Mouse (Mus musculus) heart, embryonic 14.5 days (tissue): ENCODE data around the gene Muc13. TPM values are rescaled to one million over a fixed set of nuclear protein-coding genes. Genes with fewer than 3 reads are reported as not detected.

Experiments used
- ATAC-seq: fragments of 200-750 bp; cut with Nextera tagmentation; 2 replicates; pipeline ENCODE4 v1.8.0; 2017; ENCODE audit warnings: low read depth, moderate TSS enrichment; ENCODE audit not compliant: insufficient number of reproducible peaks, insufficient read depth, low FRiP score
- H3K27ac ChIP-seq, 2 experiments: fragments of 200-500 bp in 1 of 2; fragments of 300-500 bp in 1 of 2; sonication (generic) in 1 of 2; replicated peaks in 1 of 2; 2 replicates each; pipeline ENCODE4 v1.5.1; 2012 to 2014; ENCODE audit warnings: low read depth in 2 of 2, low read length in 2 of 2, control low read depth in 1 of 2, mild to moderate bottlenecking in 1 of 2, mixed read lengths in 1 of 2; ENCODE audit not compliant: control insufficient read depth in 1 of 2, insufficient read depth in 1 of 2
- H3K27me3 ChIP-seq: fragments of 300-500 bp; sonication (generic); 2 replicates; pipeline ENCODE4 v1.6.1; 2014; ENCODE audit warnings: mild to moderate bottlenecking, low read length, control low read depth; ENCODE audit not compliant: control insufficient read depth, insufficient read depth
- H3K36me3 ChIP-seq: fragments of 300-500 bp; sonication (generic); 2 replicates; pipeline ENCODE4 v1.6.1; 2014; ENCODE audit warnings: mild to moderate bottlenecking, control low read depth, low read length, mixed read lengths; ENCODE audit not compliant: control insufficient read depth, insufficient read depth
- H3K4me1 ChIP-seq, 2 experiments: fragments of 200-500 bp in 1 of 2; fragments of 300-500 bp in 1 of 2; sonication (generic) in 1 of 2; 2 replicates each; pipeline ENCODE4 v1.6.1; 2012 to 2014; ENCODE audit warnings: low read length in 2 of 2, control low read depth in 1 of 2, mixed read lengths in 1 of 2; ENCODE audit not compliant: control insufficient read depth in 2 of 2, insufficient read depth in 2 of 2
- H3K4me2 ChIP-seq: fragments of 300-500 bp; sonication (generic); 2 replicates; pipeline ENCODE4 v1.6.1; 2014; ENCODE audit warnings: mild to moderate bottlenecking, low read length
- H3K4me3 ChIP-seq, 2 experiments: fragments of 200-500 bp in 1 of 2; fragments of 300-500 bp in 1 of 2; sonication (generic) in 1 of 2; 2 replicates each; pipeline ENCODE4 v1.5.1; 2012 to 2014; ENCODE audit warnings: low read length in 2 of 2, mild to moderate bottlenecking in 2 of 2, control low read depth in 1 of 2, low read depth in 1 of 2, moderate library complexity in 1 of 2; ENCODE audit not compliant: control insufficient read depth in 1 of 2, insufficient read depth in 1 of 2
- H3K9ac ChIP-seq: fragments of 300-500 bp; sonication (generic); 2 replicates; pipeline ENCODE4 v1.6.1; 2014; ENCODE audit warnings: mild to moderate bottlenecking, low read length
- H3K9me3 ChIP-seq: fragments of 300-500 bp; sonication (generic); 2 replicates; pipeline ENCODE4 v1.6.1; 2016; ENCODE audit warnings: low read length, control low read depth; ENCODE audit not compliant: control insufficient read depth
- WGBS: fragments of 180-500 bp; shearing (Covaris S2); extraction: QIAGEN DNeasy Blood & Tissue Kit; methylation state at CpG from one replicate; pipeline ENCODE4 v1.1.7; 2014; 5-methylcytosine and 5-hydroxymethylcytosine counted together
- polyA plus RNA-seq: library from polyadenylated mRNA; unstranded; fragments of >200 nt; fragmentation: Nextera tagmentation; extraction: Ambion mirVana; gene quantifications from 2 replicates; pipeline ENCODE4 v1.2.1, GENCODE M21; 2014

Muc13 gene
- polyA plus RNA-seq, 1 experiment from 2014 or later: not detected

DNA sequence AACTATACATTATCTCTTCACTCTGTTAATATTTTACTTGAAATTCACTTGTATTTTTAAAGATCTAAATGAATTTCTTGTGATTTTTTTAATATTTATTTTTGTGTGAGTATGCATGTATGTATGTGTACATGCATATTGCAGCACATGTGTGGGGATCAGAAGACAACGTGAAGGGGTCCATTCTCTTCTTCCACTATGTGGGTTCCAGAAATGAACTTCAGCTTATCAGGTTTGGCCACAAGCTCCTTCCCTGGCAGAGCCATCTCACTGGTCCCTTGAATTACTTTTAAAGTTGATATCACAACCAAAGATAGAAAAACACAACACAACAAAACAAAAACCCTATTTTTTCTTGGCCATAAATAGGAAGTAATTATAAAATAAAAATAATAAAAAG is 9.3 kb upstream of the Muc13 start:
- Histone ChIP-seq H3K27ac (no peak overlapping the region), H3K4me1 (peaks cover 8 to 11% of the 10 kb centered on the region in 2 experiments; a peak in 1 of 4 replicates), H3K36me3 (no peaks in the 10 kb centered on the region), H3K9ac (no peak overlapping the region), H3K27me3 (no peaks in the 10 kb centered on the region), H3K4me2 (no peak overlapping the region), H3K4me3 (no peak overlapping the region), H3K9me3 (no peaks in the 10 kb centered on the region)
- 72% methylated on average over 1 of the region's 1 CpGs for WGBS
- no peak for ATAC-seq

DNA sequence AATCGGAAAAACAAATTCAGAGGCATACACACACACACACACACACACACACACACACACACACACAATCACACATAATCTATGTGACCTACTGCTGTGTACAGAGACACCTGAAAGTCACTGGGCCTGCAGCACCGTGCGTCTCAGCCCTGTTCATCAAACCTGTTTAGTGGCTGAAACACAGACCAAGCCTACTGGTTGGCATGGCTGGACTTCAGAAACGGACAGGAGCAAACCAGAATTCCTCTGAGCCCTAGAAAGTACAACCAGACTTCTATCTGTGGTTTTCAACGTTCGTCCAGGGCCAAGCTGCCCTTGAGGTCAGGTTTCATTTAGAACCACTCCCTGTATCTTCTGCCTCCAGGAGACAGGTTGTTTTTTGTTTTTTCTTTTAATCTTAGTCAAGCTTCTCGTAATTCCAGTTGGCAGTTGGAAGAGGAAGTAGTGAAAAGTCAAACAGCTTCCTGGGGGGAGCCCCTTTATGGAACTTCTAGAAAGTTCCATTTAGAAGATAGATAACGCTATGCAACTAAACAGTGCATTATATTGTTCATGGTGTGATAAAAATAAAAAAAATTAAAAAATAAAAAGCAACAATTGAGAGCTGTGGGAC is 8.6 kb upstream of the Muc13 start:
- Histone ChIP-seq H3K27me3 (no peaks in the 10 kb centered on the region), H3K27ac (no peak overlapping the region), H3K4me1 (peaks cover 8 to 11% of the 10 kb centered on the region in 2 experiments; a peak in 1 of 4 replicates), H3K9ac (no peak overlapping the region), H3K4me2 (no peak overlapping the region), H3K9me3 (no peaks in the 10 kb centered on the region), H3K4me3 (no peak overlapping the region), H3K36me3 (no peaks in the 10 kb centered on the region)
- no peak for ATAC-seq
- 61% methylated on average over 8 of the region's 8 CpGs for WGBS

DNA sequence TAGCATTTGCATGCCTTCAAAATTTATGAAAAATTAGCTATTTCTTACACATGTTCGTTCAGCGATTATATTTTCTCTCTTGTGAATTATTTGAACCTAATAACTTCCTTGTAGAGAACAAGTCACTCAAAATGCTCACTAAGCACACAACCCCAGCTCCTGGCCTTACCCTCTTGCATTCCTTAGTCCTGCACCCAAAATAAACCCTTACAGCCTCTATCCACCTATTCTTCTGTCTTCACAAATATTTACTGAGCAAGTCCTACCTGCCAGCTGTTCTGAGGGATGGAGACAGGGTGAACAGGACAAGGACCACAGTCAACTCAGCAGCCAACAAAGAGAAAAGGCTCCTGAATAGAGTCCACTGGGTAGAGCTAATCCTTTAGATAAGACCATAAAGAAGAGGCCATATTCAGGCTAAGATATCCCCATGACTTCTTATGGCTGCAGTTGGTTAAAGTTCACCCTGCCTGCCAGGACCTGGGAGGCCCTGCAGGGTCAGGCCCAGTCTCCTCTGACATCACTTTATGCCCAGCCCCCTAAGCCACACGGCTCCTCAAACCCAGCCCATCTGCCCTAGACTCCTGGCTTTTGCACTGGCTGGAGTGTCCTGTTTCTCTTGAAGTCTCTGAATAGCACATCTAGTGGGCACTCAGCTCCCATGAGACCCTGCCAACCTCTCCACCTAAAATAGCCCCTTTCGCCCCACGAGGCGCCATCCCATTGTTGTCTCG is 7.0 kb upstream of the Muc13 start:
- peaks cover 8 to 11% of the 10 kb centered on the region in 2 experiments; a peak in 1 of 4 replicates for H3K4me1 ChIP-seq
- no peak for ATAC-seq
- no peaks in the 10 kb centered on the region for H3K9me3 ChIP-seq
- 57% methylated on average over 7 of the region's 7 CpGs for WGBS
- H3K4me3 ChIP-seq: no peak overlapping the region
- no peak overlapping the region for H3K4me2 ChIP-seq
- no peaks in the 10 kb centered on the region for H3K27me3 ChIP-seq
- no peak overlapping the region for H3K27ac ChIP-seq
- no peaks in the 10 kb centered on the region for H3K36me3 ChIP-seq
- H3K9ac ChIP-seq: no peak overlapping the region

DNA sequence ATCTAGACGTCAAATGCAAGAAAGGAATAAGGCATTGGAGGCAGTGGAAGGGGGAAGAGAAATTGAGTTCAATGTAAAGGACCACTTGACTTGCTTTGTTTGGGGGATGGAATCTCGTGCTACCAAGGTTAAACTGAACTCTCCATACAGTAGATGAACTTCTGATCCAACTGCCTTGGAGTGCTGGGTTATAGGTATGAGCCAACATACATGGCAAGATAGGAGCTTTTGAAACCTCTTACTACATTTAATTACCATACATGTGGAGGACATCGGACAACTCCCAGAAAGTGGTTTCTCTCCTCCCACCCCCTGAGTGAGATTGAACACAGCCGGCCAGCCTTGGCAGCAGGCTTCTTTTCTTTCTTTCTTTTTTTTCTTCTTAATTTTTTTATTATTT is 1.3 kb downstream of the Muc13 start:
- WGBS: 62% methylated on average over 4 of the region's 4 CpGs
- Histone ChIP-seq H3K36me3 (no peaks in the 10 kb centered on the region), H3K9me3 (no peaks in the 10 kb centered on the region), H3K27me3 (no peaks in the 10 kb centered on the region), H3K9ac (no peak overlapping the region), H3K27ac (no peak overlapping the region), H3K4me2 (no peak overlapping the region), H3K4me1 (no peaks in the 10 kb centered on the region), H3K4me3 (no peak overlapping the region)
- ATAC-seq: no peak

DNA sequence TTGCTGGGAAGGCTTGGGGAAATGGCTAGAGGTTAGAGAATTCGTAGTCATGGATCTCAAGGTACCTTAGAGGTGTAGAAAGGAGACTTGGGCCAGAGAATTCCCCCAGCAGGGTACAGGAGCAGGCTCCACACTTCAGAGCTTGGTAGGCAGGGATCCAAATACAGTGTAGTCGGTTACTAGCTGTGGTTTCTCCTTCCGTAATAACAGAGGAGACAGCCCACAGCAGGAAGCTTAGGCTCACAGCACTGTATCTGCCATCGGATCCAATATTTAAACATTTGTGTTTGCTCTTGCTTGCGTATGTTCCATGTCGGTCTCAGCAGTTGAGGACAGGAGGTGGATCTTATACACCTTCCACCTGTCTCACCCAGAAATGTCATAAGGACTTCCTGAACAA is 2.0 kb downstream of the Muc13 start:
- Histone ChIP-seq H3K27me3 (no peaks in the 10 kb centered on the region), H3K4me3 (no peak overlapping the region), H3K27ac (no peak overlapping the region), H3K36me3 (no peaks in the 10 kb centered on the region), H3K9ac (no peak overlapping the region), H3K9me3 (no peaks in the 10 kb centered on the region), H3K4me1 (no peaks in the 10 kb centered on the region), H3K4me2 (no peak overlapping the region)
- WGBS: 82% methylated on average over 6 of the region's 6 CpGs
- no peak for ATAC-seq

DNA sequence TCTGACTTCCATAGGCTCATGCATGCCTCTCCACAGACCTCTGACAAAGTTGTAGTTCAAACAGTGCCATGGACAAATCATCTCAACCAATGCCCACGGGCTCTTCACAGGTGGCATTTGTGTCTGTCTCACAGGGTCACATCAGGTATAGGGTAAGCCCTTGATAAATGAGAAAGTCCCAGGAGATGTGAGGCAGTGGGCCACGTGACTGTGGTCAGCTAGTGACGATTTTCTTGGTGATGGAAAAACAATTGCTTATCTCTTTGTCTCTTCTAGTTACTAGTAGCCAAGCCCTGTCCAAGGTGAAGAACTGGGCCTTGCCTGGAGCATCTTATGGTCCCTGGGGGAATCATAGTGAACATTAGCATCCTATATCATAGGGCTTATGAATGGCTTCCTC is 2.9 kb downstream of the Muc13 start:
- H3K27me3 ChIP-seq: no peaks in the 10 kb centered on the region
- no peaks in the 10 kb centered on the region for H3K9me3 ChIP-seq
- no peak overlapping the region for H3K4me3 ChIP-seq
- H3K27ac ChIP-seq: no peak overlapping the region
- ATAC-seq: no peak
- WGBS: 68% methylated on average over 3 of the region's 3 CpGs
- no peak overlapping the region for H3K9ac ChIP-seq
- H3K4me2 ChIP-seq: no peak overlapping the region
- H3K36me3 ChIP-seq: no peaks in the 10 kb centered on the region
- H3K4me1 ChIP-seq: no peaks in the 10 kb centered on the region

DNA sequence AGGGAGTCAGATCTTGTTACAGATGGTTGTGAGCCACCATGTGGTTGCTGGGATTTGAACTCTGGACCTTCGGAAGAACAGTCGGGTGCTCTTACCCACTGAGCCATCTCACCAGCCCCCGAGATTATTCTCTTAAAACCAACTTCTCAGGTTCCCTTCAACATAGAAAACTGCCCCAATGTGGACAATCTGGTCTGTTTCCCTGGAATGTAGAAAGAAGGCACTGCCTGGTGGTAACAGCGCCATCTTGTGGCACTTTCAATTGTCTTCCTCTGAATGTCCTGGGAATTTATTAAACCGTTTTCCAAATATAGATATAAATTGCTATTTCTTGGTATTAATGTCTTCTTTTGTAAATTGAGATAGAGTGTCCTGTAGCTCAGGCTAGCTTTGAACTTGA is 4.0 kb downstream of the Muc13 start:
- Histone ChIP-seq H3K4me2 (no peak overlapping the region), H3K9ac (no peak overlapping the region), H3K4me1 (no peaks in the 10 kb centered on the region), H3K9me3 (no peaks in the 10 kb centered on the region), H3K4me3 (no peak overlapping the region), H3K27ac (no peak overlapping the region), H3K27me3 (no peaks in the 10 kb centered on the region), H3K36me3 (no peaks in the 10 kb centered on the region)
- WGBS: 48% methylated on average over 5 of the region's 5 CpGs
- no peak for ATAC-seq

DNA sequence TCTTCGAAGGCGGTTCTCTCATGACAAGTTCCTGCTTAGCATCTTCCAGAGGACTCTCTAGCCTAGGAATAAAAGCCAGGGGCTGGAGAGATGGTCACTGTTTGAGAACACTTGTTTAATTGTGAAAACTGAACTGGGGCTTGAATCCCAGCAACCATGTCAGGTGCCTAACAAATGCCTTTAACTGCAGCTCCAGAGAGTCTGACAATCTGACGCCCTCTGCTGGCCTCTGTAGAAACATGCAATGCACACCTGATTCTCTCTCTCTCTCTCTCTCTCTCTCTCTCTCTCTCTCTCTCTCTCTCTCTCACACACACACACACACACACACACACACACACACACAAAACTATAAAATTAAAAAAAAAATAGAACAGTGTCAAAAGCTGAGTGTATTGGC is 16.2 kb downstream of the Muc13 start:
- no peaks in the 10 kb centered on the region for H3K4me1 ChIP-seq
- no peak overlapping the region for H3K4me3 ChIP-seq
- H3K4me2 ChIP-seq: no peak overlapping the region
- H3K27ac ChIP-seq: no peak overlapping the region
- WGBS: 78% methylated on average over 3 of the region's 3 CpGs
- no peaks in the 10 kb centered on the region for H3K9me3 ChIP-seq
- no peak for ATAC-seq
- no peaks in the 10 kb centered on the region for H3K27me3 ChIP-seq
- H3K36me3 ChIP-seq: no peaks in the 10 kb centered on the region
- H3K9ac ChIP-seq: no peak overlapping the region
